Mouse (Mus musculus): ENCODE results near the gene Gm10436. TPM values are rescaled to one million over a fixed set of nuclear protein-coding genes. Genes with fewer than 3 reads are reported as not detected.
"Not testable (repeated sequence)": the region's sequence is repeated elsewhere in the genome, so short reads cannot be mapped to it uniquely, and the experiment has no call there.

The Gm10436 gene
- not detected in 2 replicates for polyA plus RNA-seq (2012; rRNA removed)

DNA sequence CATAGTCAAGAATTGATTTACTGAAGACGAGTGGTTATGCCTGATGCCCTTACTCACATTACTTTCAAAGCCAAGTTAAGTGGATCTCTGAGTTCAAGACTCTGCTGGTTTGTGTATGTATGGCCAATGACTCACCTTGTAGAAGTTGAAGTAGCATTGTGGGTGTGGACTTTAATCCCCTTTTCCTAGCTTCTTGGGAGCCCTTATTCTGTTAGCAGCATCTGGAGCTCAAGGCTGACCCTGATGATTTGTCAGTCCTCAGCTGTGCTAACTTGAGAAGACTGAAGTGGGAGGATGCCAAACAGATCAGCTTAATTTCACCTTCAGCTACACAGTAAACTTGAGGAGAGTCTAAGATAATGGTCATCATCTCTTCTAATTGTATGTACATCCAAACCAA is at the start of gene Gm10436:
Gm10436 (minus strand) TSS at position 101 of the 400 bp plus-strand sequence.
- not testable (repeated sequence) for H3K27ac ChIP-seq (ENCODE audit: insufficient read depth, low read length); H3K4me1 ChIP-seq (ENCODE audit: control insufficient read depth, insufficient read depth, low read length); H3K4me3 ChIP-seq (ENCODE audit: insufficient read depth, low read length)

DNA sequence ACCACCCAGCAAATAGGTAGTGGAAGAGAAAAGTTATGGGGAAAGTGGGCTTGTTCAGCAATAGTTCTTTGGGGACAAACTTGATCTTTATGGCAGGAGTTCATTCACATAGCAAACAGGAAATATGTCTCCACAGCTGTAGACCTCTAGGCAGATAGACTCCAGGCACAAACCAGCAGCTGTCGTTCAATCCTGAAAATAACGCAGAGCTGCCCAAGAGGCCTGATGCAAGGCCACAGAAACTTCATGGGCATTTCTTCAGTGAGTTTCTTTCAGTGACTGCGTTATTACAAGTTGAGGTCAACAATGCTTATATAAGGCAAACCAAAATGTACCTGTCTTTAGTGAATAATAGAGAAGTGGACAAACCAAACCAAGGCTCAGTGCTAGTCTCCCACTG is 37.5 kb upstream of the Gm10436 start:
- no peaks in the 10 kb centered on the region for H3K4me1 ChIP-seq (ENCODE audit: control insufficient read depth, insufficient read depth, low read length)
- H3K27ac ChIP-seq (ENCODE audit: insufficient read depth, low read length): no peak overlapping the region
- TF ChIP-seq CTCF (IDR thresholded peaks at IDR 0.05; ENCODE audit: extremely low read depth, insufficient read depth, low read length) (no peak), POLR2A (IDR thresholded peaks at IDR 0.05; ENCODE audit: extremely low read depth, insufficient read depth, low read length) (no peak)
- H3K4me3 ChIP-seq (ENCODE audit: insufficient read depth, low read length): no peak overlapping the region

DNA sequence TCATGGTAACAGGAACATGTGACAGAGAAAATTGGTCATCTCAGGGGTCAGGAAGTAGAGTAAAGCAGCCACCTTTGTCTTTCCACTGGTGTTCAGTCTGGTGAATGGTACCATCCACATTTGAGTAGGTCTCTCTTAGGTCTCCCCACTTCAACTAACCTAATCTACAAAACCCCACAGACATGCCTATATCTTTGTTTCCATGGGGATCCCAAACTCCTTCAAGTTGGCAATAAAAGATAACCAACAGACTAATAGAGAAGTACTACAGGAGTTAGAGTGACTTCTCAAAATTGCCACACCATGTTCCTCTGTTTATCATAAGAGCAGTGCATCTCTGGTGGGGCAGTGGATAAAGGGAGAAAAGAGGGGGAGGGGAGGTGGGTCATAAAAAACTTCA is 36.2 kb upstream of the Gm10436 start:
- H3K4me3 ChIP-seq (ENCODE audit: insufficient read depth, low read length); H3K4me1 ChIP-seq (ENCODE audit: control insufficient read depth, insufficient read depth, low read length); H3K27ac ChIP-seq (ENCODE audit: insufficient read depth, low read length): not testable (repeated sequence)

DNA sequence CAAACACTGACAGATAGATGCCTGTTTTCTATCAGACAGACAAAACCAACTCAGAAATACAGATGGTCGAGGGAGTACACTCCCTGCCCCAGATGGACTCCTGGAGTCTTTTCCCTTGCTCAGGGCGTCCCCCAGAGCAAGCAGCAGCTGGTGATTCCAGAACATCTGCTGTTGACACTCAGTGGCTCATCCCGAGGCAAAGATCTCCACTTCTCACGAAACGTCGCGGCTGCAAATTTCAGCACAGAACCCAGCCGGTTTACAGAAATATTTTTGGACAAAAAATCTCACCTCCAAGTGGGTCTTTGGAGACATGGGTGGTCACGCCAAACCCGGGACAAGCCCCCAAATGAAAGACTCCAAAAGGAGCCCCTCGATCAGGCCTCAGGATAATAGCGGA is 32.7 kb upstream of the Gm10436 start:
- H3K27ac ChIP-seq (ENCODE audit: insufficient read depth, low read length): no peak overlapping the region
- H3K4me1 ChIP-seq (ENCODE audit: control insufficient read depth, insufficient read depth, low read length): no peaks in the 10 kb centered on the region
- TF ChIP-seq CTCF (IDR thresholded peaks at IDR 0.05; ENCODE audit: extremely low read depth, insufficient read depth, low read length) (no peak), POLR2A (IDR thresholded peaks at IDR 0.05; ENCODE audit: extremely low read depth, insufficient read depth, low read length) (no peak)
- no peak overlapping the region for H3K4me3 ChIP-seq (ENCODE audit: insufficient read depth, low read length)

DNA sequence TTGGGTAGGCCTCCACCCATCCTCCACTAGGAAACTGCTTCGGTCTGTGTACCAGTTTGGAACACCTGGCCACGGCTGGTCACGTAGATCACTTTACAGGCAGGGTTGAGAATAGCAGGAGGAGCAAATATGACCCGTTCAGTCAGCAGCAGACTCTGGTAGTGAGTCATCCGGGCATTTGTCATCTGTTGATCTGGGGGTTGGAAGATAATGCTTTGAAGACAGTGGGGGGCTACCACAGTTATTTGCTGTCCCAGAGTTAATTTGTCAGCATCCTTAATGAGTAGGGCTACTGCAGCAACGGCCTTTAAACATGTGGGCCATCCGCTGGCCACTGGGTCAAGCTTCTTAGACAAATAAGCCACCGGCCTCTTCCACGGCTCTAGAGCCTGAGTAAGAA is 29.6 kb upstream of the Gm10436 start:
- not testable (repeated sequence) for H3K27ac ChIP-seq (ENCODE audit: insufficient read depth, low read length); H3K4me3 ChIP-seq (ENCODE audit: insufficient read depth, low read length); H3K4me1 ChIP-seq (ENCODE audit: control insufficient read depth, insufficient read depth, low read length)

DNA sequence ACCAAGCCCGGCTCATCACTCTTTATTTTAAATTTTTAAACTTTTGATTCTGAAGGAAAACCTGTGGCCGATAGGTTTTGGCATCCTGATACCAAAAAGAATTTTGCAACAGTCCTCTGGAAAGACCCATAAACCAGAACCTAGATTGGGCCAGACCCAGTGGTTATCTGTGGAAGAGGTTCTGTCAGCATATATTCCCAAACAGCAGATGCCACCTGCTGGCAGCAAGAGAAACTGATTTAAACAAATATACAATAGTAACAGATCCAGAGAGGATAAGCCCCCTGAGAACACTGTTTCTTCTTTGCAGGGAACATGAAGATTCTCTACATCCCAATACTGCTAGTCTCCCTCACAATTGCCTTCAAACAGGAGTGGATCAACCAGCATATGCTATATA is 20.9 kb upstream of the Gm10436 start:
- H3K27ac ChIP-seq (ENCODE audit: insufficient read depth, low read length): no peak overlapping the region
- no peak overlapping the region for H3K4me3 ChIP-seq (ENCODE audit: insufficient read depth, low read length)
- no peaks in the 10 kb centered on the region for H3K4me1 ChIP-seq (ENCODE audit: control insufficient read depth, insufficient read depth, low read length)
- TF ChIP-seq CTCF (IDR thresholded peaks at IDR 0.05; ENCODE audit: extremely low read depth, insufficient read depth, low read length): no peak
- no peak for TF ChIP-seq POLR2A (IDR thresholded peaks at IDR 0.05; ENCODE audit: extremely low read depth, insufficient read depth, low read length)

Other genes starting within 250 kb of the Gm10436 start
- gene Gm2042, start 228.0 kb downstream of the Gm10436 start, polyA plus RNA-seq (2012; rRNA removed): not detected in 2 replicates
- gene Gm2075, start 170.3 kb downstream of the Gm10436 start, polyA plus RNA-seq (2012; rRNA removed): not detected in 2 replicates
- gene Gm6803, start 163.3 kb downstream of the Gm10436 start, polyA plus RNA-seq (2012; rRNA removed): not detected in 2 replicates
- not detected in 2 replicates for gene Gm2056, start 155.1 kb downstream of the Gm10436 start, polyA plus RNA-seq (2012; rRNA removed)
- gene Gm16368, start 98.4 kb downstream of the Gm10436 start, polyA plus RNA-seq (2012; rRNA removed): not detected in 2 replicates
- gene Gm8332, start 68.0 kb upstream of the Gm10436 start, polyA plus RNA-seq (2012; rRNA removed): not detected in 2 replicates
- not detected in 2 replicates for gene Gm5662, start 92.4 kb upstream of the Gm10436 start, polyA plus RNA-seq (2012; rRNA removed)
- gene Gm5039, start 141.9 kb upstream of the Gm10436 start, polyA plus RNA-seq (2012; rRNA removed): not detected in 2 replicates
- gene Adck1, start 178.4 kb upstream of the Gm10436 start, polyA plus RNA-seq (2012; rRNA removed): 46.0 and 47.5 TPM in 2 replicates

All from cortical plate, adult 2 months (tissue).